Mouse (Mus musculus) embryo, embryonic 10 days (tissue): ENCODE measurements around the gene Nr5a1.

Source experiments
- DNase-seq: peaks from one replicate; pipeline ENCODE4 v3.0.0-alpha.2; 2015; ENCODE audit warnings: low spot score

Gene Nr5a1

GRCm38 (mm10) chr2:38714324-38714723 is at the start of gene Nr5a1:
Nr5a1 (minus strand) TSS chr2:38714542.
- DNase-seq, result no peak

- no peak for DNase-seq
Observed at GRCm38 (mm10) chr2:38739847-38740246, 25.5 kb upstream of the Nr5a1 start.

- DNase-seq, result peak; percentile 91
Observed at GRCm38 (mm10) chr2:38739410-38739809, 25.1 kb upstream of the Nr5a1 start.

- DNase-seq, result no peak
Observed at GRCm38 (mm10) chr2:38738601-38739301, 24.4 kb upstream of the Nr5a1 start.

- no peak for DNase-seq
Observed at GRCm38 (mm10) chr2:38735740-38736139, 21.4 kb upstream of the Nr5a1 start.

GRCm38 (mm10) chr2:38734721-38735120 is 20.4 kb upstream of the Nr5a1 start:
- DNase-seq, result no peak

GRCm38 (mm10) chr2:38730331-38730827 is 16.0 kb upstream of the Nr5a1 start:
- no peak for DNase-seq

- no peak for DNase-seq
Observed at GRCm38 (mm10) chr2:38725427-38725826, 11.1 kb upstream of the Nr5a1 start.

- no peak for DNase-seq
Observed at GRCm38 (mm10) chr2:38723378-38723777, 9.0 kb upstream of the Nr5a1 start.

GRCm38 (mm10) chr2:38722076-38722475 is 7.7 kb upstream of the Nr5a1 start:
- DNase-seq, result no peak

GRCm38 (mm10) chr2:38720661-38721060 is 6.3 kb upstream of the Nr5a1 start:
- no peak for DNase-seq

- DNase-seq, result no peak
Observed at GRCm38 (mm10) chr2:38719354-38719753, 5.0 kb upstream of the Nr5a1 start.

GRCm38 (mm10) chr2:38718676-38719075 is 4.3 kb upstream of the Nr5a1 start:
- no peak for DNase-seq

GRCm38 (mm10) chr2:38717436-38717835 is 3.1 kb upstream of the Nr5a1 start:
- no peak for DNase-seq

- DNase-seq, result no peak
Observed at GRCm38 (mm10) chr2:38713596-38713995, 746 bp downstream of the Nr5a1 start.

GRCm38 (mm10) chr2:38712769-38713125 is 1.6 kb downstream of the Nr5a1 start:
- no peak for DNase-seq

- no peak for DNase-seq
Observed at GRCm38 (mm10) chr2:38712076-38712768, 2.1 kb downstream of the Nr5a1 start.

- peak; percentile 16 for DNase-seq
Observed at GRCm38 (mm10) chr2:38711421-38711861, 2.9 kb downstream of the Nr5a1 start.

GRCm38 (mm10) chr2:38710304-38711241 is 3.8 kb downstream of the Nr5a1 start:
- DNase-seq, result peak; percentile 57

GRCm38 (mm10) chr2:38708907-38709688 is 5.2 kb downstream of the Nr5a1 start:
- DNase-seq, result no peak

- DNase-seq, result no peak
Observed at GRCm38 (mm10) chr2:38706661-38707060, 7.7 kb downstream of the Nr5a1 start.

- no peak for DNase-seq
Observed at GRCm38 (mm10) chr2:38705036-38705435, 9.3 kb downstream of the Nr5a1 start.
